Mouse (Mus musculus): Measurements from ENCODE around the gene Tuba1a.

The Tuba1a gene

GRCm38 (mm10) chr15:98953401-98954356, at the start of gene Tuba1a, which contains the start of gene Gm49450:
Tuba1a (minus strand) TSS chr15:98953703.
Gm49450 (minus strand) TSS chr15:98953551.
- peak; percentile 85 to 91 for DNase-seq

- DNase-seq, result peak in 1 of 2 experiments; percentile 68
These were observed 48.0 kb upstream of the Tuba1a start for GRCm38 (mm10) chr15:99001451-99001931.

- DNase-seq, result peak; percentile 73 to 82
These were observed 47.2 kb upstream of the Tuba1a start for GRCm38 (mm10) chr15:99000535-99001283.

GRCm38 (mm10) chr15:98998775-98999157, 45.3 kb upstream of the Tuba1a start:
- no peak for DNase-seq

- no peak for DNase-seq
These were observed 44.7 kb upstream of the Tuba1a start for GRCm38 (mm10) chr15:98997938-98998774.

- DNase-seq, result no peak
These were observed 43.3 kb upstream of the Tuba1a start for GRCm38 (mm10) chr15:98996840-98997239.

GRCm38 (mm10) chr15:98994957-98995520, 41.5 kb upstream of the Tuba1a start:
- no peak for DNase-seq

GRCm38 (mm10) chr15:98993865-98994264, 40.4 kb upstream of the Tuba1a start:
- peak; percentile 88 to 94 for DNase-seq

- peak; percentile 95 to 98 for DNase-seq
These were observed 39.7 kb upstream of the Tuba1a start for GRCm38 (mm10) chr15:98993093-98993793.

GRCm38 (mm10) chr15:98992086-98992912, 38.8 kb upstream of the Tuba1a start:
- DNase-seq, result peak in 1 of 2 experiments; percentile 56

GRCm38 (mm10) chr15:98991540-98992050, 38.1 kb upstream of the Tuba1a start:
- no peak for DNase-seq

GRCm38 (mm10) chr15:98990669-98991539, 37.4 kb upstream of the Tuba1a start:
- no peak for DNase-seq

GRCm38 (mm10) chr15:98989701-98990430, 36.4 kb upstream of the Tuba1a start:
- no peak for DNase-seq

- DNase-seq, result no peak
These were observed 35.3 kb upstream of the Tuba1a start for GRCm38 (mm10) chr15:98988787-98989186.

- DNase-seq, result peak in 1 of 2 experiments; percentile 39
These were observed 34.2 kb upstream of the Tuba1a start for GRCm38 (mm10) chr15:98987661-98988181.

- DNase-seq, result no peak
These were observed 33.7 kb upstream of the Tuba1a start for GRCm38 (mm10) chr15:98987077-98987630.

- no peak for DNase-seq
These were observed 32.6 kb upstream of the Tuba1a start for GRCm38 (mm10) chr15:98985982-98986715.
